Mouse (Mus musculus) heart, postnatal 0 days (tissue): ENCODE results near the gene Myo1b.

ENCODE experiments used
- CTCF ChIP-seq: IDR thresholded peaks from 2 replicates; pipeline ENCODE4 v1.5.1; 2016; ENCODE audit warnings: antibody characterized with exemption, control low read depth, low read depth
- EP300 ChIP-seq: IDR thresholded peaks from 2 replicates; pipeline ENCODE4 v1.6.1; 2016; ENCODE audit warnings: antibody characterized with exemption, low read depth

GRCm38 (mm10) chr1:51906206-51906906, 9.5 kb downstream of the Myo1b start:
- TF ChIP-seq CTCF (no peak), EP300 (no peak)
